Mouse (Mus musculus) limb, embryonic 11.5 days (tissue): Measurements from ENCODE around the gene Rbm14. TPM values are rescaled to one million over a fixed set of nuclear protein-coding genes. Genes with fewer than 3 reads are reported as not detected.

Experiments
- ATAC-seq: fragments of 200-750 bp; cut with Nextera tagmentation; 2 replicates; pipeline ENCODE4 v1.8.0; 2017; ENCODE audit warnings: low read depth; ENCODE audit not compliant: insufficient number of reproducible peaks, low FRiP score, low TSS enrichment
- DNase-seq: peaks from one replicate; pipeline ENCODE4 v3.0.0-alpha.2; 2015; ENCODE audit warnings: low spot score
- H3K27ac ChIP-seq: fragments of 300-500 bp; sonication (generic); replicated peaks from 2 replicates; pipeline ENCODE4 v1.5.1; 2014; ENCODE audit warnings: low read depth, mild to moderate bottlenecking, low read length
- H3K27me3 ChIP-seq: fragments of 300-500 bp; sonication (generic); 2 replicates; pipeline ENCODE4 v1.6.1; 2014; ENCODE audit warnings: mild to moderate bottlenecking, low read length, mixed read lengths; ENCODE audit not compliant: control insufficient read depth, insufficient read depth
- H3K36me3 ChIP-seq: fragments of 300-500 bp; sonication (generic); 2 replicates; pipeline ENCODE4 v1.6.1; 2014; ENCODE audit warnings: mild to moderate bottlenecking, low read length, moderate library complexity, mixed read lengths; ENCODE audit not compliant: control insufficient read depth, insufficient read depth
- H3K4me1 ChIP-seq: fragments of 300-500 bp; sonication (generic); 2 replicates; pipeline ENCODE4 v1.6.1; 2014; ENCODE audit warnings: low read length, mixed read lengths; ENCODE audit not compliant: control insufficient read depth, insufficient read depth
- H3K4me2 ChIP-seq: fragments of 300-500 bp; sonication (generic); 2 replicates; pipeline ENCODE4 v1.6.1; 2014; ENCODE audit warnings: low read depth, mild to moderate bottlenecking, moderate library complexity; ENCODE audit not compliant: severe bottlenecking
- H3K4me3 ChIP-seq: fragments of 300-500 bp; sonication (generic); 2 replicates; pipeline ENCODE4 v1.5.1; 2014; ENCODE audit warnings: low read depth, low read length
- H3K9ac ChIP-seq: fragments of 300-500 bp; sonication (generic); 2 replicates; pipeline ENCODE4 v1.6.1; 2014; ENCODE audit warnings: mild to moderate bottlenecking, low read length
- H3K9me3 ChIP-seq: fragments of 300-500 bp; sonication (generic); 2 replicates; pipeline ENCODE4 v1.6.1; 2016; ENCODE audit warnings: low read length; ENCODE audit not compliant: control insufficient read depth
- WGBS: fragments of 180-500 bp; shearing (Covaris S2); extraction: QIAGEN DNeasy Blood & Tissue Kit; methylation state at CpG from one replicate; pipeline ENCODE4 v1.1.7; 2014; 5-methylcytosine and 5-hydroxymethylcytosine counted together
- polyA plus RNA-seq: library from polyadenylated mRNA; unstranded; fragments of >200 nt; fragmentation: Nextera tagmentation; extraction: Ambion mirVana; gene quantifications from 2 replicates; pipeline ENCODE4 v1.2.1, GENCODE M21; 2014

Rbm14 gene
- polyA plus RNA-seq, 1 experiment from 2014 or later, result 119 TPM

DNA sequence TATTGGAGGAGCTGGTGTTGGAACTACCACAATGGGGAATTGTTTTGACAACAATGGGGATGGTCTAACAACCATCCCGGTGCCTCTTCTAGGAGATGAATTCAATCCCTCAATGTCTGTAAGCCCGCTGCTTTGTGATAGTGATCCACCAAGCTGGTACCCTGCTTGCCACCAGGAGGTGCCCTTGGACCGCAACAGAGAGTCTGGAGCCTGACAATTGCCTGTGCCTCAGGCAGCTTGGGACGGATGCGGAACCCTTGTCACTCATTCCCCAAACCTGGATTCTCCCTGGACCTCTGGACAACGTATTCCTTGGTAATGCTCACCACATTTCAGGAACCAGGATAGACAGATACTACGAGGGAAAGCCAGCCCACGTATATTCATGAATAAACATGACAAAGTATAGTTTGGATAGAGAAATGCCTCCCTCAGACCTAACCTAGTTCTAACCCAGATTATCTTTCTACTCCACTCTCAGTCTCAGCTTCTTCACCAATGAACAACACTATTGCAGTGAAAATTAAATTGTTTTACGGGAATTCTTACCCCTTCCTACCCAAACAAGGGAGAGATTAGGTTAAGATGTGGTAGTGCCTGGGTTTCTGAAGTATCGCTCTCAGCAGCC lies 55.8 kb downstream of the Rbm14 start:
- Histone ChIP-seq H3K9me3 (no peaks in the 10 kb centered on the region), H3K27ac (0 out of 2 replicates have a peak overlapping the region, but pooled peaks have one; percentile 16), H3K4me3 (peak overlapping the region; percentile 50), H3K9ac (peak overlapping the region; percentile 61), H3K4me1 (peaks cover 10% of the 10 kb centered on the region), H3K36me3 (peaks cover 4% of the 10 kb centered on the region; the same call in 1 of the 2 replicates), H3K4me2 (peak overlapping the region; percentile 72), H3K27me3 (no peaks in the 10 kb centered on the region)
- peak; percentile 90 for DNase-seq
- WGBS, result under 1% methylated on average over 10 of the region's 10 CpGs
- 0 out of 2 replicates have a peak, but pooled peaks have one; percentile 40 for ATAC-seq

Other genes with a start within 250 kb of the Rbm14 start
- 8.9 and 9.1 TPM in 2 replicates for gene Lrfn4, start 196.0 kb downstream of the Rbm14 start, polyA plus RNA-seq
- gene Rce1, start 186.0 kb downstream of the Rbm14 start, polyA plus RNA-seq, result 68.5 and 75.2 TPM in 2 replicates
- 2.9 and 5.0 TPM in 2 replicates for gene Gm960, start 113.0 kb downstream of the Rbm14 start, polyA plus RNA-seq
- gene Sptbn2, start 100.5 kb downstream of the Rbm14 start, polyA plus RNA-seq, result 2.1 and 2.5 TPM in 2 replicates
- gene Rbm4b, start 55.1 kb downstream of the Rbm14 start, polyA plus RNA-seq, result 107 TPM in 2 replicates
- 105 and 109 TPM in 2 replicates for gene Rbm4, start 17.7 kb downstream of the Rbm14 start, polyA plus RNA-seq
- gene Gm21992, start within 50 bp of the Rbm14 start, polyA plus RNA-seq, result 27.6 and 31.8 TPM in 2 replicates
- gene Ccs, start 27.7 kb upstream of the Rbm14 start, polyA plus RNA-seq, result 46.8 and 48.0 TPM in 2 replicates
- not detected in 2 replicates for gene Ccdc87, start 27.7 kb upstream of the Rbm14 start, polyA plus RNA-seq
- 17.7 and 20.2 TPM in 2 replicates for gene Ctsf, start 43.5 kb upstream of the Rbm14 start, polyA plus RNA-seq
- 5.1 and 5.2 TPM in 2 replicates for gene Actn3, start 66.3 kb upstream of the Rbm14 start, polyA plus RNA-seq
- 6.4 and 6.5 TPM in 2 replicates for gene Zdhhc24, start 67.0 kb upstream of the Rbm14 start, polyA plus RNA-seq
- 4.3 and 4.9 TPM in 2 replicates for gene Bbs1, start 95.0 kb upstream of the Rbm14 start, polyA plus RNA-seq
- 143 and 147 TPM in 2 replicates for gene Dpp3, start 116.7 kb upstream of the Rbm14 start, polyA plus RNA-seq
- gene Peli3, start 131.5 kb upstream of the Rbm14 start, polyA plus RNA-seq, result 1.6 and 1.9 TPM in 2 replicates
- gene Mrpl11, start 150.5 kb upstream of the Rbm14 start, polyA plus RNA-seq, result 170 and 182 TPM in 2 replicates
- gene Npas4, start 178.7 kb upstream of the Rbm14 start, polyA plus RNA-seq, result not detected in 2 replicates
- gene Slc29a2, start 212.2 kb upstream of the Rbm14 start, polyA plus RNA-seq, result 5.0 and 6.0 TPM in 2 replicates
- 36.6 and 37.8 TPM in 2 replicates for gene B4gat1, start 227.2 kb upstream of the Rbm14 start, polyA plus RNA-seq
- gene AC124502.3, start 227.3 kb upstream of the Rbm14 start, polyA plus RNA-seq, result 1.7 and 2.0 TPM in 2 replicates
- gene Brms1, start 229.7 kb upstream of the Rbm14 start, polyA plus RNA-seq, result 52.6 and 61.2 TPM in 2 replicates
- 1.3 and 1.6 TPM in 2 replicates for gene Rin1, start 238.8 kb upstream of the Rbm14 start, polyA plus RNA-seq